Mouse (Mus musculus) liver, embryonic 13.5 days (tissue): Measurements from ENCODE around the gene Unc5a. TPM values are rescaled to one million over a fixed set of nuclear protein-coding genes. Genes with fewer than 3 reads are reported as not detected.

ENCODE experiments used
- ATAC-seq: fragments of 200-750 bp; cut with Nextera tagmentation; 2 replicates; pipeline ENCODE4 v1.8.0; 2017; ENCODE audit warnings: low read depth, mild to moderate bottlenecking, moderate number of reproducible peaks, moderate library complexity
- DNase-seq: peaks from one replicate; pipeline ENCODE4 v3.0.0; 2022
- H3K27ac ChIP-seq: fragments of 300-500 bp; sonication (generic); 2 replicates; pipeline ENCODE4 v1.5.1; 2015; ENCODE audit warnings: moderate library complexity, mild to moderate bottlenecking, inconsistent platforms
- H3K27me3 ChIP-seq: fragments of 300-500 bp; sonication (generic); 2 replicates; pipeline ENCODE4 v1.6.1; 2015; ENCODE audit warnings: mild to moderate bottlenecking, inconsistent platforms
- H3K36me3 ChIP-seq: fragments of 300-500 bp; sonication (generic); 2 replicates; pipeline ENCODE4 v1.6.1; 2015; ENCODE audit warnings: mild to moderate bottlenecking, inconsistent platforms
- H3K4me1 ChIP-seq: fragments of 300-500 bp; sonication (generic); replicated peaks from 2 replicates; pipeline ENCODE4 v1.6.1; 2015; ENCODE audit warnings: inconsistent platforms
- H3K4me2 ChIP-seq: fragments of 300-500 bp; sonication (generic); 2 replicates; pipeline ENCODE4 v1.6.1; 2015; ENCODE audit warnings: inconsistent platforms, mild to moderate bottlenecking, moderate library complexity
- H3K4me3 ChIP-seq: fragments of 300-500 bp; sonication (generic); replicated peaks from 2 replicates; pipeline ENCODE4 v1.5.1; 2015; ENCODE audit warnings: mild to moderate bottlenecking, inconsistent platforms
- H3K9ac ChIP-seq: fragments of 300-500 bp; sonication (generic); 2 replicates; pipeline ENCODE4 v1.6.1; 2015; ENCODE audit warnings: mild to moderate bottlenecking, inconsistent platforms
- H3K9me3 ChIP-seq: fragments of 300-500 bp; sonication (generic); replicated peaks from 2 replicates; pipeline ENCODE4 v1.6.1; 2016; ENCODE audit warnings: inconsistent platforms
- WGBS: fragments of 180-500 bp; shearing (Covaris S2); methylation state at CpG from one replicate; pipeline ENCODE4 v1.1.7; 2015; ENCODE audit not compliant: insufficient replicate concordance; 5-methylcytosine and 5-hydroxymethylcytosine counted together
- polyA plus RNA-seq: library from polyadenylated mRNA; unstranded; fragments of >200 nt; fragmentation: Nextera tagmentation; extraction: Ambion mirVana; gene quantifications from 2 replicates; pipeline ENCODE4 v1.2.1, GENCODE M21; 2015

Gene Unc5a
- polyA plus RNA-seq, 1 experiment from 2014 or later: 0.55 TPM

DNA sequence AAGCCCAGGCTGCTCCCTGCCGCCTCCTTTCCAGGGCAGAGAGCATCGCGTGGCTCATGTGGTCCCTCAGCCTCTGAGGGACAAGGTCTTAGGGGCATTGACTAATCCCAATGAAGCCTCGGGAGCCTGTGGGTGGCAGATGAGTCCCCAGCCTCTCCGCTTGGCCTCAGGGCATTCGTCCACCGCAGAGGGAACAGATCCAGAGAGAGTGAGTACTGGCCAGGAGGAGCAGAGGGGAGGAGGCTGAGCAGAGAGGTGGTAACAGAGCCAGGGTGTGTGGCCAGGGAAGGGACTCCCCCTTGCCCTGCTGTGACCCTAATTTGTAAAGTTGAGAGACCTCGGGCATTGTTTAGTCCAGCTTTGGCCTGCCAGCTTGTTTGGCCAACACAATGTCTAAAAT lies 29.6 kb downstream of the Unc5a start:
- H3K9ac ChIP-seq: no peak overlapping the region
- DNase-seq (no peak), ATAC-seq (no peak)
- no peak overlapping the region for H3K27ac ChIP-seq
- H3K4me3 ChIP-seq: no peak overlapping the region
- no peaks in the 10 kb centered on the region for H3K9me3 ChIP-seq
- H3K36me3 ChIP-seq: no peaks in the 10 kb centered on the region
- H3K4me1 ChIP-seq: no peaks in the 10 kb centered on the region
- 54% methylated on average over 8 of the region's 8 CpGs for WGBS
- H3K27me3 ChIP-seq: no peaks in the 10 kb centered on the region
- no peak overlapping the region for H3K4me2 ChIP-seq

DNA sequence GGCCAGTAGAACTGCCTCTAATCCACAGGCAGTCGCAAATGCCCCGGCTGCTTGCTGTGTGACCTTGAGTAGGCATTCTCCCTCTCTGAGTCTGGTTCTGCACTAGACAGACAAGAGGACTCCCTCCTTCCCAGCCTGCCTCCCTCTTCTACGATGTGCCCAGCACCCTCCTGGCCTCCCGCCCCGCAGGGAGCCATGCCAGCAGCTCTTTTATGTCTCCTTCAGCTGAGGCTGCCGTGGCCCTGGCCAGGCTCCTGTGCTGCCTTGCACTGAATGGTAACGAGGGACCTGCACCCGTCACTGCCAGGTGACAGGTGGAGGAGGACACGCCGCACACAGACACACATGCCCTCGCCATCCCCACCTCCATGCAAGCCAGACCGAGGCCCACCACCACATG lies 31.7 kb downstream of the Unc5a start:
- Histone ChIP-seq H3K36me3 (no peaks in the 10 kb centered on the region), H3K4me1 (no peaks in the 10 kb centered on the region), H3K27ac (no peak overlapping the region), H3K4me3 (no peak overlapping the region), H3K9ac (no peak overlapping the region), H3K9me3 (no peaks in the 10 kb centered on the region), H3K27me3 (no peaks in the 10 kb centered on the region), H3K4me2 (no peak overlapping the region)
- ATAC-seq (no peak), DNase-seq (no peak)
- WGBS: 63% methylated on average over 12 of the region's 12 CpGs

- WGBS: 35% methylated on average over 8 of the region's 8 CpGs
- no peaks in the 10 kb centered on the region for H3K4me1 ChIP-seq
- no peaks in the 10 kb centered on the region for H3K27me3 ChIP-seq
- ATAC-seq: no peak
- no peak overlapping the region for H3K9ac ChIP-seq
- H3K9me3 ChIP-seq: no peaks in the 10 kb centered on the region
- H3K36me3 ChIP-seq: no peaks in the 10 kb centered on the region
- H3K4me2 ChIP-seq: no peak overlapping the region
- no peak overlapping the region for H3K4me3 ChIP-seq
- no peak for DNase-seq
- no peak overlapping the region for H3K27ac ChIP-seq
These were observed 33.8 kb downstream of the Unc5a start for GRCm38 (mm10) chr13:54983001-54983400.

- no peaks in the 10 kb centered on the region for H3K27me3 ChIP-seq
- H3K4me2 ChIP-seq: no peak overlapping the region
- H3K27ac ChIP-seq: no peak overlapping the region
- ATAC-seq: no peak
- H3K9me3 ChIP-seq: no peaks in the 10 kb centered on the region
- H3K4me1 ChIP-seq: no peaks in the 10 kb centered on the region
- DNase-seq: no peak
- no peak overlapping the region for H3K9ac ChIP-seq
- H3K4me3 ChIP-seq: no peak overlapping the region
- 52% methylated on average over 2 of the region's 2 CpGs for WGBS
- H3K36me3 ChIP-seq: no peaks in the 10 kb centered on the region
These were observed 34.4 kb downstream of the Unc5a start for GRCm38 (mm10) chr13:54983614-54984013.

GRCm38 (mm10) chr13:54987405-54987804 lies 38.2 kb downstream of the Unc5a start:
- 0 out of 2 replicates have a peak, but pooled peaks cover 3% of the 10 kb centered on the region for H3K27me3 ChIP-seq
- ATAC-seq (no peak), DNase-seq (no peak)
- no peak overlapping the region for H3K4me2 ChIP-seq
- H3K27ac ChIP-seq: no peak overlapping the region
- H3K36me3 ChIP-seq: no peaks in the 10 kb centered on the region
- no peaks in the 10 kb centered on the region for H3K4me1 ChIP-seq
- no peak overlapping the region for H3K9ac ChIP-seq
- no peak overlapping the region for H3K4me3 ChIP-seq
- 59% methylated on average over 9 of the region's 9 CpGs for WGBS
- H3K9me3 ChIP-seq: no peaks in the 10 kb centered on the region

GRCm38 (mm10) chr13:54988181-54988760 lies 39.1 kb downstream of the Unc5a start:
- 0 out of 2 replicates have a peak, but pooled peaks cover 3% of the 10 kb centered on the region for H3K27me3 ChIP-seq
- H3K4me2 ChIP-seq: no peak overlapping the region
- no peaks in the 10 kb centered on the region for H3K9me3 ChIP-seq
- DNase-seq: no peak
- H3K4me1 ChIP-seq: no peaks in the 10 kb centered on the region
- H3K36me3 ChIP-seq: no peaks in the 10 kb centered on the region
- no peak overlapping the region for H3K4me3 ChIP-seq
- 10% methylated on average over 7 of the region's 7 CpGs for WGBS
- no peak overlapping the region for H3K27ac ChIP-seq
- peak; percentile 34; the same call in 1 of the 2 replicates for ATAC-seq
- H3K9ac ChIP-seq: no peak overlapping the region

- Histone ChIP-seq H3K9ac (no peak overlapping the region), H3K27me3 (0 out of 2 replicates have a peak, but pooled peaks cover 3% of the 10 kb centered on the region), H3K27ac (no peak overlapping the region), H3K4me2 (no peak overlapping the region), H3K36me3 (no peaks in the 10 kb centered on the region), H3K4me1 (no peaks in the 10 kb centered on the region), H3K9me3 (no peaks in the 10 kb centered on the region), H3K4me3 (no peak overlapping the region)
- DNase-seq (no peak), ATAC-seq (no peak)
- 69% methylated on average over 7 of the region's 7 CpGs for WGBS
These were observed 43.0 kb downstream of the Unc5a start for GRCm38 (mm10) chr13:54992215-54992614.

DNA sequence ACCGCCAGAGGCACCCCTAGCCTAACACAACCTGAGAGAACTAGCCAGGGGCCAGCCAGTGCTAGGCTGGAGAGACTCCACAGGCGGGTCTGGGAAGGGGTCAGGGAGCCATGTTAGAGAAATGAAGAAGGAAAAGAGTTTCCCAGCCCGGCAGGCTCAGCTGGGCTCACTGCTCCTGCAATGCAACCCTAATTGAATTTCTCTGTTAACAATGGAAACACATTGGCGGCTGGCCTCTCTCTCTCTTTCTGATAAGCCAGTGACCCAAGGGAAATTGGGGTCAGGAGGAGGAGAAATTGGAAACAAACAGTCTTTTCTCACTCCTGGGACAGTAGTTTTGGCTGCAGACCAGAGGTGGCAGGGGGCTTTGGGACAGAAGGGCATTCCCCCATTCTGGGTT lies 45.4 kb downstream of the Unc5a start:
- Histone ChIP-seq H3K27me3 (0 out of 2 replicates have a peak, but pooled peaks cover 3% of the 10 kb centered on the region), H3K9me3 (no peaks in the 10 kb centered on the region), H3K4me3 (no peak overlapping the region), H3K4me1 (no peaks in the 10 kb centered on the region), H3K9ac (no peak overlapping the region), H3K36me3 (no peaks in the 10 kb centered on the region), H3K27ac (no peak overlapping the region), H3K4me2 (no peak overlapping the region)
- WGBS: 18% methylated on average over 4 of the region's 4 CpGs
- no peak for ATAC-seq
- no peak for DNase-seq

- ATAC-seq (no peak), DNase-seq (no peak)
- Histone ChIP-seq H3K4me3 (no peak overlapping the region), H3K4me2 (no peak overlapping the region), H3K27ac (no peak overlapping the region), H3K4me1 (no peaks in the 10 kb centered on the region), H3K36me3 (no peaks in the 10 kb centered on the region), H3K9ac (no peak overlapping the region), H3K27me3 (0 out of 2 replicates have a peak, but pooled peaks cover 3% of the 10 kb centered on the region), H3K9me3 (no peaks in the 10 kb centered on the region)
- WGBS: 31% methylated on average over 6 of the region's 6 CpGs
These were observed 46.0 kb downstream of the Unc5a start for GRCm38 (mm10) chr13:54995161-54995560.

DNA sequence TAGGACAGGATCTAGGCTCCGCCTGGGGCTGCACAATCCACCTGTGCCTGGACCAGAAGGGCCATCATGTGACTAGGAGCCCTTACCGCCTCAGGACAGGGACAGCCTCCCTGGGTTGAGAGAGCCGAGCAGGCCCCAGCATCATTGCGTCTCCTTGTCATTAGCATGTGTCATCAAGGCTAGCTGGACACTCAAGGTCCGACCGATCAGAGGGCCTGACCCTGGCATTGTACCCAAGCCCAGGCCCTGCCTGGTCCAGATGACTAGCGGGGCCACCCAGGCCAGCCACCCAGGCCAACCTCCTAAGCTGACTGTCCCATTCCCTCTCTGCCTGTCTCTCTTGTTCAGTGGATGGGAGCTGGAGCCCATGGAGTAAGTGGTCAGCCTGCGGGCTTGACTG lies 48.4 kb downstream of the Unc5a start:
- H3K27me3 ChIP-seq: no peaks in the 10 kb centered on the region
- H3K4me3 ChIP-seq: no peak overlapping the region
- H3K9me3 ChIP-seq: no peaks in the 10 kb centered on the region
- no peaks in the 10 kb centered on the region for H3K36me3 ChIP-seq
- H3K9ac ChIP-seq: no peak overlapping the region
- WGBS: 79% methylated on average over 8 of the region's 8 CpGs
- H3K4me2 ChIP-seq: no peak overlapping the region
- no peak for DNase-seq
- no peak overlapping the region for H3K27ac ChIP-seq
- H3K4me1 ChIP-seq: no peaks in the 10 kb centered on the region
- no peak for ATAC-seq

- H3K9me3 ChIP-seq: no peaks in the 10 kb centered on the region
- ATAC-seq: no peak
- H3K27me3 ChIP-seq: no peaks in the 10 kb centered on the region
- H3K27ac ChIP-seq: no peak overlapping the region
- DNase-seq: no peak
- H3K4me1 ChIP-seq: no peaks in the 10 kb centered on the region
- 68% methylated on average over 10 of the region's 10 CpGs for WGBS
- no peak overlapping the region for H3K4me2 ChIP-seq
- no peak overlapping the region for H3K4me3 ChIP-seq
- no peaks in the 10 kb centered on the region for H3K36me3 ChIP-seq
- H3K9ac ChIP-seq: no peak overlapping the region
These were observed 51.2 kb downstream of the Unc5a start for GRCm38 (mm10) chr13:55000433-55000832.

GRCm38 (mm10) chr13:55002090-55002489 lies 52.9 kb downstream of the Unc5a start:
- no peak overlapping the region for H3K4me3 ChIP-seq
- whole genome bisulfite sequencing: 45% methylated on average over 10 of the region's 10 CpGs
- no peaks in the 10 kb centered on the region for H3K36me3 ChIP-seq
- no peaks in the 10 kb centered on the region for H3K4me1 ChIP-seq
- no peak overlapping the region for H3K9ac ChIP-seq
- H3K4me2 ChIP-seq: no peak overlapping the region
- H3K27ac ChIP-seq: no peak overlapping the region
- ATAC-seq (no peak), DNase-seq (no peak)
- H3K27me3 ChIP-seq: no peaks in the 10 kb centered on the region
- H3K9me3 ChIP-seq: no peaks in the 10 kb centered on the region
